Mouse (Mus musculus) heart, embryonic 15.5 days (tissue): ENCODE measurements around the gene Zfp697. TPM values are rescaled to one million over a fixed set of nuclear protein-coding genes. Genes with fewer than 3 reads are reported as not detected.
"Not testable (repeated sequence)": the region's sequence is repeated elsewhere in the genome, so short reads cannot be mapped to it uniquely, and the experiment has no call there.

Source experiments
- ATAC-seq: fragments of 200-750 bp; cut with Nextera tagmentation; replicated peaks from 2 replicates; pipeline ENCODE4 v1.8.0; 2017; ENCODE audit warnings: low read depth, moderate TSS enrichment; ENCODE audit not compliant: insufficient number of reproducible peaks, insufficient read depth, low FRiP score
- H3K27ac ChIP-seq: fragments of 300-500 bp; sonication (generic); 2 replicates; pipeline ENCODE4 v1.5.1; 2015; ENCODE audit warnings: mild to moderate bottlenecking, inconsistent platforms
- H3K27me3 ChIP-seq: fragments of 300-500 bp; sonication (generic); 2 replicates; pipeline ENCODE4 v1.6.1; 2015; ENCODE audit warnings: inconsistent platforms
- H3K36me3 ChIP-seq: fragments of 300-500 bp; sonication (generic); 2 replicates; pipeline ENCODE4 v1.6.1; 2015; ENCODE audit warnings: mild to moderate bottlenecking, inconsistent platforms
- H3K4me1 ChIP-seq: fragments of 300-500 bp; sonication (generic); replicated peaks from 2 replicates; pipeline ENCODE4 v1.6.1; 2015; ENCODE audit warnings: inconsistent platforms
- H3K4me2 ChIP-seq: fragments of 300-500 bp; sonication (generic); 2 replicates; pipeline ENCODE4 v1.6.1; 2015; ENCODE audit warnings: inconsistent platforms, mild to moderate bottlenecking, moderate library complexity
- H3K4me3 ChIP-seq: fragments of 300-500 bp; sonication (generic); 2 replicates; pipeline ENCODE4 v1.5.1; 2015; ENCODE audit warnings: mild to moderate bottlenecking, inconsistent platforms
- H3K9ac ChIP-seq: fragments of 300-500 bp; sonication (generic); 2 replicates; pipeline ENCODE4 v1.6.1; 2015; ENCODE audit warnings: mild to moderate bottlenecking, inconsistent platforms
- H3K9me3 ChIP-seq: fragments of 300-500 bp; sonication (generic); replicated peaks from 2 replicates; pipeline ENCODE4 v1.6.1; 2016; ENCODE audit warnings: inconsistent platforms
- WGBS: fragments of 180-500 bp; shearing (Covaris S2); methylation state at CpG from one replicate; pipeline ENCODE4 v1.1.7; 2015; ENCODE audit warnings: mixed read lengths; 5-methylcytosine and 5-hydroxymethylcytosine counted together
- polyA plus RNA-seq: library from polyadenylated mRNA; unstranded; fragments of >200 nt; fragmentation: Nextera tagmentation; extraction: Ambion mirVana; gene quantifications from 2 replicates; pipeline ENCODE4 v1.2.1, GENCODE M21; 2015

The Zfp697 gene
- polyA plus RNA-seq, 1 experiment from 2014 or later = 7.7 TPM

GRCm38 (mm10) chr3:98613540-98613939, 231.3 kb downstream of the Zfp697 start:
- not testable (repeated sequence) for H3K4me2 ChIP-seq, H3K4me1 ChIP-seq, H3K27ac ChIP-seq, H3K27me3 ChIP-seq, H3K9ac ChIP-seq, H3K36me3 ChIP-seq, H3K4me3 ChIP-seq, H3K9me3 ChIP-seq, ATAC-seq

- H3K4me1 ChIP-seq = no peaks in the 10 kb centered on the region
- ATAC-seq = no peak
- no peak overlapping the region for H3K9ac ChIP-seq
- H3K27me3 ChIP-seq = no peaks in the 10 kb centered on the region
- no peak overlapping the region for H3K27ac ChIP-seq
- H3K4me3 ChIP-seq = no peak overlapping the region
- no peaks in the 10 kb centered on the region for H3K9me3 ChIP-seq
- no peaks in the 10 kb centered on the region for H3K36me3 ChIP-seq
- no peak overlapping the region for H3K4me2 ChIP-seq
Observed at GRCm38 (mm10) chr3:98613963-98614362, 231.7 kb downstream of the Zfp697 start.

- H3K4me1 ChIP-seq, H3K27ac ChIP-seq, H3K9me3 ChIP-seq, H3K4me2 ChIP-seq, H3K9ac ChIP-seq, ATAC-seq, H3K27me3 ChIP-seq, H3K4me3 ChIP-seq, H3K36me3 ChIP-seq: not testable (repeated sequence)
- WGBS = 62% methylated on average over 2 of the region's 2 CpGs
Observed at GRCm38 (mm10) chr3:98614406-98614927, 232.2 kb downstream of the Zfp697 start.

GRCm38 (mm10) chr3:98616244-98616643, 234.0 kb downstream of the Zfp697 start:
- ATAC-seq, H3K4me3 ChIP-seq, H3K36me3 ChIP-seq, H3K4me1 ChIP-seq, H3K27ac ChIP-seq, H3K9me3 ChIP-seq, H3K27me3 ChIP-seq, H3K9ac ChIP-seq, H3K4me2 ChIP-seq: not testable (repeated sequence)
- WGBS = 38% methylated on average over 2 of the region's 2 CpGs

GRCm38 (mm10) chr3:98616786-98617185, 234.5 kb downstream of the Zfp697 start:
- not testable (repeated sequence) for H3K27me3 ChIP-seq, H3K27ac ChIP-seq, H3K4me1 ChIP-seq, H3K36me3 ChIP-seq, H3K4me2 ChIP-seq, H3K9me3 ChIP-seq, H3K9ac ChIP-seq, ATAC-seq, H3K4me3 ChIP-seq
- WGBS = 57% methylated on average over 1 of the region's 1 CpGs

GRCm38 (mm10) chr3:98629633-98630032, 247.4 kb downstream of the Zfp697 start:
- Histone ChIP-seq H3K27ac (no peak overlapping the region), H3K4me2 (no peak overlapping the region), H3K36me3 (no peaks in the 10 kb centered on the region), H3K4me1 (no peaks in the 10 kb centered on the region), H3K9me3 (no peaks in the 10 kb centered on the region), H3K9ac (no peak overlapping the region), H3K27me3 (no peaks in the 10 kb centered on the region), H3K4me3 (no peak overlapping the region)
- no peak for ATAC-seq
- 76% methylated on average over 3 of the region's 3 CpGs for WGBS

GRCm38 (mm10) chr3:98630152-98630551, 247.9 kb downstream of the Zfp697 start, which contains the start of gene Hsd3b5:
Gene Hsd3b5 (minus strand): TSS chr3:98630252.
- H3K4me3 ChIP-seq = no peak within 1 kb of the TSS
- H3K9me3 ChIP-seq = no peaks in the 10 kb centered on the region
- H3K27ac ChIP-seq = no peak within 1 kb of the TSS
- H3K4me2 ChIP-seq = no peak within 1 kb of the TSS
- no peaks in the 10 kb centered on the region for H3K36me3 ChIP-seq
- no peak within 1 kb of the TSS for H3K9ac ChIP-seq
- ATAC-seq = no peak
- no peaks in the 10 kb centered on the region for H3K27me3 ChIP-seq
- no peaks in the 10 kb centered on the region for H3K4me1 ChIP-seq

- 74% methylated on average over 1 of the region's 1 CpGs for WGBS
- no peak overlapping the region for H3K4me3 ChIP-seq
- no peak overlapping the region for H3K9ac ChIP-seq
- H3K27ac ChIP-seq = no peak overlapping the region
- no peaks in the 10 kb centered on the region for H3K36me3 ChIP-seq
- no peak overlapping the region for H3K4me2 ChIP-seq
- no peaks in the 10 kb centered on the region for H3K27me3 ChIP-seq
- no peaks in the 10 kb centered on the region for H3K9me3 ChIP-seq
- H3K4me1 ChIP-seq = no peaks in the 10 kb centered on the region
- no peak for ATAC-seq
Observed at GRCm38 (mm10) chr3:98635145-98635544, 252.9 kb downstream of the Zfp697 start.

GRCm38 (mm10) chr3:98680786-98681185, 298.5 kb downstream of the Zfp697 start:
- Histone ChIP-seq H3K4me1 (no peaks in the 10 kb centered on the region), H3K27me3 (no peaks in the 10 kb centered on the region), H3K4me2 (no peak overlapping the region), H3K36me3 (no peaks in the 10 kb centered on the region), H3K9ac (no peak overlapping the region), H3K4me3 (no peak overlapping the region), H3K9me3 (no peaks in the 10 kb centered on the region), H3K27ac (no peak overlapping the region)
- ATAC-seq = no peak

GRCm38 (mm10) chr3:98682401-98682800, 300.1 kb downstream of the Zfp697 start:
- H3K27me3 ChIP-seq = no peaks in the 10 kb centered on the region
- ATAC-seq = no peak
- H3K4me1 ChIP-seq = no peaks in the 10 kb centered on the region
- H3K4me2 ChIP-seq = no peak overlapping the region
- no peak overlapping the region for H3K9ac ChIP-seq
- H3K27ac ChIP-seq = no peak overlapping the region
- no peaks in the 10 kb centered on the region for H3K9me3 ChIP-seq
- H3K4me3 ChIP-seq = no peak overlapping the region
- WGBS = 66% methylated on average over 1 of the region's 1 CpGs
- no peaks in the 10 kb centered on the region for H3K36me3 ChIP-seq

GRCm38 (mm10) chr3:98720740-98721139, 338.5 kb downstream of the Zfp697 start:
- Histone ChIP-seq H3K4me2 (no peak overlapping the region), H3K36me3 (no peaks in the 10 kb centered on the region), H3K27ac (no peak overlapping the region), H3K9ac (no peak overlapping the region), H3K4me3 (no peak overlapping the region), H3K9me3 (no peaks in the 10 kb centered on the region), H3K27me3 (no peaks in the 10 kb centered on the region), H3K4me1 (no peaks in the 10 kb centered on the region)
- ATAC-seq = no peak

GRCm38 (mm10) chr3:98724376-98724775, 342.1 kb downstream of the Zfp697 start, which contains the start of gene Hsd3b2:
Gene Hsd3b2 (minus strand): TSS chr3:98724543.
- H3K27me3 ChIP-seq = no peaks in the 10 kb centered on the region
- no peak within 1 kb of the TSS for H3K4me3 ChIP-seq
- no peak within 1 kb of the TSS for H3K27ac ChIP-seq
- H3K9me3 ChIP-seq = no peaks in the 10 kb centered on the region
- H3K36me3 ChIP-seq = no peaks in the 10 kb centered on the region
- WGBS = 63% methylated on average over 1 of the region's 1 CpGs
- H3K4me2 ChIP-seq = no peak within 1 kb of the TSS
- no peak within 1 kb of the TSS for H3K9ac ChIP-seq
- H3K4me1 ChIP-seq = no peaks in the 10 kb centered on the region
- no peak for ATAC-seq
